Mouse (Mus musculus) layer of hippocampus, adult 18-20 months (tissue): ENCODE results near the gene As3mt. TPM values are rescaled to one million over a fixed set of nuclear protein-coding genes. Genes with fewer than 3 reads are reported as not detected.
"Not testable (repeated sequence)": the region's sequence is repeated elsewhere in the genome, so short reads cannot be mapped to it uniquely, and the experiment has no call there.

Source experiments
- DNase-seq, 2 experiments: peaks; one replicate each; pipeline ENCODE4 v3.0.0; 2022; ENCODE audit warnings: low spot score in 2 of 2
- total RNA-seq, 2 experiments: library from RNA; stranded (reverse); gene quantifications; 2 replicates each; pipeline ENCODE4 v1.2.3; 2021

The As3mt gene
- total RNA-seq, 2 experiments from 2014 or later = 25.7 to 28.1 TPM

- DNase-seq = no peak
Observed at GRCm38 (mm10) chr19:46777928-46778680, 70.8 kb downstream of the As3mt start.

DNA sequence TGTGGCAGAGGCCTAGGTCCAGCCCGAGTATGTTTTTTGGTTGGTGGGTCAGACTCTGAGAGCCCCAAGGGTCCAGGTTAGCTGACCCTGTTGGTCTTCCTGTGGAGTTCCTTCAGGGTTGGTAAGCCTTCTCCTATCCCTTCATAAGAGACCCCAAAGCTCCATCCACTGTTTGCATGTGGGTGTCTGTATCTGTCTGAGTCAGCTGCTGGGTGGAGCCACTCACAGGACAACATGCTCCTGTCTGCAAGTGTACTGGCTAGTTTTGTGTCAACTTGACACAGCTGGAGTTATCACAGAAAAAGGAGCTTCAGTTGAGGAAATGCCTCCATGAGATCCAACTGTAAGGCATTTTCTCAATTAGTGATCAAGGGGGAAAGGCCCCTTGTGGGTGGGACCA lies 71.9 kb downstream of the As3mt start:
- not testable (repeated sequence) for DNase-seq

DNA sequence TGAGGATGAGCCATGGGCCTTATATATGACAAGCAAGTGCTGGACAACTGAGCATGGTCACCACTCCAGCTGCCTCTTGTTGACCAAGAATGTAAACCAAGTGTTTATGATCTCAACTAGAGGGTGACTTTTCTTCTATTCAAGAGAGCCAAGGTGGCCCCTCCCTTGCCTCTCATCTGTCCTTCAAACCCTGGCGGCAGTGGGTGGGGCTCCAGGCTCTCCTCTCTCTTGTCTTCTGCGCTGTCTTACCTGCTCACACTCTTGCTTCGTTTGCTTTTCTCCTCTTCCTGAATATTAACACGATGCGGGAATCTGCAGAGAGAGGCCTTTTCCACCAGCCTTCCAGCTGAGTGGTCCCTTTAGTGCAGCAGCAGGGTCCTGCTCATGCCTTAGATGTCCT lies 76.8 kb downstream of the As3mt start:
- no peak for DNase-seq

- DNase-seq = no peak
Observed at GRCm38 (mm10) chr19:46784502-46784901, 77.2 kb downstream of the As3mt start.

DNA sequence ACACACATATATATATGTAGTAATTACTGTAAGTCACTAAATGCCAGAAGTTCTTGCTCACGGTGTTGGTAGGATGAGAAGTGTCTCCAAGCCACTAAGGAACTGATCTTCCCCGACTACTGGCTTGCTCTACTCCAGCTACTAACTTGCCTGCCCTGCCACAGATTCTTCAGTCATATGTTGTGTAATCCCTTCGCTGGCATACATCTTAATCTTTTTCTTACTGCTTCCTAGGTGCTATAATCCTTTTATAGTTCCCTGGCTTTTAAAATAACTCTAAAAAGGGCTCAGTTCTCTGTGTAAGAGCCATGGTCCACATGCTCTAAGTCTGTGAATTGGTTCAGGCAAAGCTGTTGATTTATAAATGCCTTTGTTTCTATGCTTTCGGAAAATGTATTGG lies 78.4 kb downstream of the As3mt start:
- no peak for DNase-seq

GRCm38 (mm10) chr19:46789782-46790181 lies 82.5 kb downstream of the As3mt start:
- DNase-seq = no peak

Other genes with a start within 250 kb of the As3mt start
- 100 to 1,000 TPM; 110 to 112 TPM for gene Trim8, start 205.8 kb upstream of the As3mt start, total RNA-seq
- 100 to 1,000 TPM; 127 to 132 TPM for gene Arl3, start 134.3 kb upstream of the As3mt start, total RNA-seq
- gene Sfxn2, start 134.1 kb upstream of the As3mt start, total RNA-seq = 1 to 10 TPM; 5.2 to 7.6 TPM
- 10 to 100 TPM; 38.1 to 40.1 TPM for gene Wbp1l, start 108.4 kb upstream of the As3mt start, total RNA-seq
- not detected for gene Cyp17a1, start 34.3 kb upstream of the As3mt start, total RNA-seq
- 10 to 100 TPM; 19.1 to 21.2 TPM for gene Borcs7, start 17.6 kb upstream of the As3mt start, total RNA-seq
- 10 to 100 TPM; 39.4 to 41.1 TPM for gene Cnnm2, start 54.1 kb downstream of the As3mt start, total RNA-seq